Mouse (Mus musculus): ENCODE data around the gene Pcdh7.
A peak's percentile ranks its signal among the peaks of the same experiment; 100 is the strongest.
"Not testable (repeated sequence)": the region's sequence is repeated elsewhere in the genome, so short reads cannot be mapped to it uniquely, and the experiment has no call there.

Pcdh7 gene

DNA sequence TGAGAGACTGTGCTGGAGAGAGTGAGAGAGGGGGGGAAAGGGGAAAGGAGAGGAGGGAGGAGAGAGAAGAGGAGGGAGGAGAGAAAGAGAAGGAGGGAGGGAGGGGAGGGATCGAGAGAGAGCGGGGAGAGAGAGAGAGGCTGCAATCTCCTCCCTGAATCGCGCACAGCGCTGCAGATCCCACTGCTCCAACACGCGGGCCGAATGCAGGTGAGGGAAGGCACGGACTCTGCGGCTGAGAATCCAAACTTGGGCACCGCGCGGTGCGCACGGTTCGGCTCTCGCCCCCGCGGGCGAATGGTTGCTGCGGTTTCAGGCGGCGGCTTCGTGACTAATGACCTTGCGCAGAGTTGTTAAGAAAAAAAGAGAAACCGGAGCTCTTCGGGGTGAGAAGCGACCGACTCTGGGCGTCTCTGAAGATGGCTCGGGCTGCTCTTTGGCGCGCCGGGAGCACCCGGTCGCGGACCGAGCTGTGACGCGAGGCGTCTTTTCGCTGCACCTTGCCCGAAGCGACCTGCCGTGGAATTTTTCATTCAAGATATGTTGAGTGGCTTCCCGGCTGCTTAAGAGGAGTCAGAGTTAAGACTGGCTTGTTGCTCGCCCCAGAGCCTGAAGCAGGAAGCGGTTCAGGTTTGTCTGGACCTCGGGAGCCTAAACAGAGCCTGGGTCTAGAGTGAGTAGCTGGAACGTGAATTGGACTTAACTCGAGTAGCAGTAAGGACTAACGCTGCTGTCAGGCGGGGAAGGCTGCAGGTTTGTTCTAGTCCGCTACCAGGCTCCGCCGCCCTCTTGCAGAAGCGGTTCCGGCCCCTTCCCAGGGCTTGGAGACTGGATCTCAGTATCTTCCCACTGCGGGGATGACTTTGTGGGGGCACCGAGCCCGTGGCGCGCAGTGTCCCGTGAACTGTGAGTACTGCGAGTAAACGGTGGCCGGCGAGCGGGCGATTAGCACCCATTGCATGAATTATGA, at the start of gene Pcdh7:
Gene Pcdh7 (plus strand): TSS at position 62 of the 970 bp plus-strand sequence.
- DNase-seq = peak; percentile 13

DNA sequence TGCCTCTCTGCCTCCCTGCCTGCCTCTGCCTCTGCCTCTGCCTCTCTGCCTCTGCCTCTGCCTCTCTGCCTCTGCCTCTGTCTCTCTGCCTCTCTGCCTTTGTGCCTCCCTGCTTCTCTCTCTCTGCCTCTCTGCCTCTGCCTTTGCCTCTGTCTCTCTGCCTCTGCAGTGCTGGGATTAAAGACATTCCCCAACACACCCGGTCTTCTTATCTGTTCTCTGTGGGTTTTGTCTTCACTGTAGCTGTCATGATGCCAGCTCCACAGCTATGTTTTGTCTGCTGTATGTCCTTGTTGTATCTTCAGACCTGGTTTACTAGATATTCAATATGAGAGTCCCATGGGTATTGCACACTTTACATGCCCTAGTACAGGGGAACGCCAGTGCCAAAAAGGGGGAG, 40.8 kb upstream of the Pcdh7 start:
- not testable (repeated sequence) for DNase-seq

- no peak for DNase-seq
Observed at GRCm38 (mm10) chr5:57708396-57708795, 9.4 kb upstream of the Pcdh7 start.

DNA sequence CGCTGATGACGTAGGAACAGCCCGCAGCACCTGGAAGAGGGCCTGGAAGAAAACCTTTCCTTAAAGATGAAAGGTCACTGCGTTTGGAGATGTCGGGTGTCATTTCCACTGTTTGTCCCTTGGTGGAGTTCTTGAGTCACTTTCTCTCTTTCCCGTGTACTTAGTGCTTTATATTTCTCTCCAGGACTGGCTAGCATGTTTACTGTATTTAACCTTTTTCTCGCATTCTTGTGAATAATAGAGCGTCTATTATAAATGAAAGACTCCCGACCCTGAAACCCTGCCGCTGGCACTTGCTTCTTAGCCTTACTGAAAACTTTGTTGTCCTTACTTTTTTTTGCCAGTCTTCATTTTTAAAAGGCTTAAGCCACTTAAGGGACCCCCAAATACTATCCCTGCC, 3.8 kb upstream of the Pcdh7 start:
- DNase-seq = peak; percentile 58

DNA sequence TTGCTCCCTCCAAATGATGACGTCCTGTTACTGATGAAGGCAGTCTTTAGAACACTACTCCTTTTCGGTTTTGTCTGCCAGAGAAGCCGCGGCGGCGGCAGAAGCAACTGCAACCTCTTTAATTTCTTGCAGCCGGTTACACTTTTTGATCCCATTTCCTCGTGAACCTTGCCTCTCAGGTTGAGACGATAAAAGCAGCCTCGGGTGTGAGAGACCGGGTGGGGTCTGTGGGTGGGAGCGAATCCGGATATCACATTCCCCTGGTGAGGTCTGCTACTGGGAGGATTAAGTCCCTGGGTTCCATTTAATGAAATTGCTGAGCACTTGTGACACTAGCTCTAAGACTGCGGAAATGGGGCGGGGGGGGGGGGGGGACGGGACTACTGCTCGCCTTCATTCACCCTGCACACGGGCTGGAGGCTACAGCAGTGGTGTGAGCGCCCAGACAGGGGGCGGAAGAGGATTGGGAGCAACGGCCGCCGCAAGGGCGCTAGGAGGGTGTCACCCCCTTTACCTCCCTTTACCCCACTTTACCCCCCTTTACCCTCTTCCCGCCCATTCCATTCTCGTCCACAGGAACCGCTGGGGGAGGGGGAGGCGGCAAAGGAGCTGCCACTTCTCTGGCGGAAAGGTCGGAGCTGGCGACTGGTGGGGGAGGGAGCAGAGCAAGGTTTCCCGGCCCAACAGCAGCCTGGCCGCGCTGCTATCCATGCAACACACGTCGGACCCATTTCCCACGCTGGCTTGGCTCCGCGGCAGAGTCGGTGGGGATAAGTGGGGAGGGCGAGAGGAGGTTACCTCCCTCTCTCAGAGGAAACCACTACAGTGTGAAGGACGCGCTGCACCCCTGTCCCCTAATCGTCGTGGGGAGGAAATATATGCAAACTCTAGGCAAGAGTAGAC, 2.9 kb upstream of the Pcdh7 start:
- DNase-seq = peak; percentile 15

- DNase-seq = peak; percentile 40
Observed at GRCm38 (mm10) chr5:57715524-57716400, 2.0 kb upstream of the Pcdh7 start.

DNA sequence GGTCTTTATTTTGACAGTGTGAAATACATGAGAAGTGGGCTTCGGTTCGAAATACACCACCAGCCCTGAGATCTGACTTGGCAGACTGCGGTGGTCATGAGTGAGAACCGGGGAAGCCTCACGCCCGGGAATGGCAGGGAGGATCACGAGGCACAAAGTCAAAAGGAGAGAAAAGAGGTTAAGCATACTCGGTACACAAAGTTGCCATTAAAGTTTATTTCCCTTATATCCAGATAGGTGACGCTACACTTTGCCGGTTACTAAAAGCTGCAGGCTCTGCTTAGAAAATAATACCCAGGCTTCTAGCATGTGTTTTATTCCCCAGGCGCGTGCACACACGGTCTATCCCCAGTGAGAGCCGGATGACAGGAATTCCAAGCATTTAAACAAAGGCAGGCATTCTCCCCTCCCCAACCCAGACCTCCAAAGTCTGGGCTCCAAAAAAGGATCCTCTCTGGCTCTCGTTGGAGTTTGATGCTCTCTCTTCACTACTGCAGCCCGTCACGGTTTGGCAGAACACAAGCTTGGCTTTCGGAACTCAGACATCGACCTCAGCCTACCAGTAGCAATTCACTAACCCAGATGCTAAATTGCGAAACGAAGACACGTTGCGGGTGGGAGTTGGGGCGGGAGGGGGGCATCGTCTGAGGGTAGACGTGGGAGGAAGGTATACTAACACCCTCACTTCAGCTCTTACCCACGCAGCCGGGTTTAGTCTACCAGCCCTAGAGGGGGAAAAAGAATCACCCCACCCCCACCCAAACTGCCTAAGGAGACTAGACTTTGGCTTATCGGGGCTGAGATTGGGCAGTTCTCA, 1.1 kb upstream of the Pcdh7 start:
- DNase-seq = peak; percentile 12

- peak; percentile 26 for DNase-seq
Observed at GRCm38 (mm10) chr5:57717238-57717905, 395 bp upstream of the Pcdh7 start.

DNA sequence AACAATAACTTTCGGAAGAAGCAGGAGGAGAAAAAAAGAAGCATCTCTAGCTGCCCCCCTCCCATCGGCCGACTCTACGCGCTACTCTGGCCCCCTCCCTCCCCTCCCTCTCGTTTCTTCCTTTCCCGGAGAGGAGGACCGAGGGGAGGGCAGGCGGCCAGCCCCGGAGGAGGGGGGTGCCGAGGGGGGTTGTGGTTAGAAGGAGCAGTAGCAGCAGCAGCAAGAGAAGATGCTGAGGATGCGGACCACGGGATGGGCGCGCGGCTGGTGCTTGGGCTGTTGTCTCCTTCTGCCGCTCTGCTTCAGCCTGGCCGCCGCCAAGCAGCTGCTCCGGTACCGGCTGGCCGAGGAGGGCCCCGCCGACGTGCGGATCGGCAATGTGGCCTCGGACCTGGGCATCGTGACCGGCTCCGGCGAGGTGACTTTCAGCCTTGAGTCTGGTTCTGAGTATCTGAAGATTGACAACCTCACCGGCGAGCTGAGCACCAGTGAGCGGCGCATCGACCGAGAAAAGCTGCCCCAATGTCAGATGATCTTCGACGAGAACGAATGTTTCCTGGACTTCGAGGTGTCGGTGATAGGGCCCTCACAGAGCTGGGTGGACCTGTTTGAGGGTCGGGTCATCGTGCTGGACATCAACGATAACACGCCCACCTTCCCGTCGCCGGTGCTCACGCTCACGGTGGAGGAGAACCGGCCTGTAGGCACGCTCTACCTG, 1.3 kb downstream of the Pcdh7 start:
- DNase-seq = peak; percentile 4

DNA sequence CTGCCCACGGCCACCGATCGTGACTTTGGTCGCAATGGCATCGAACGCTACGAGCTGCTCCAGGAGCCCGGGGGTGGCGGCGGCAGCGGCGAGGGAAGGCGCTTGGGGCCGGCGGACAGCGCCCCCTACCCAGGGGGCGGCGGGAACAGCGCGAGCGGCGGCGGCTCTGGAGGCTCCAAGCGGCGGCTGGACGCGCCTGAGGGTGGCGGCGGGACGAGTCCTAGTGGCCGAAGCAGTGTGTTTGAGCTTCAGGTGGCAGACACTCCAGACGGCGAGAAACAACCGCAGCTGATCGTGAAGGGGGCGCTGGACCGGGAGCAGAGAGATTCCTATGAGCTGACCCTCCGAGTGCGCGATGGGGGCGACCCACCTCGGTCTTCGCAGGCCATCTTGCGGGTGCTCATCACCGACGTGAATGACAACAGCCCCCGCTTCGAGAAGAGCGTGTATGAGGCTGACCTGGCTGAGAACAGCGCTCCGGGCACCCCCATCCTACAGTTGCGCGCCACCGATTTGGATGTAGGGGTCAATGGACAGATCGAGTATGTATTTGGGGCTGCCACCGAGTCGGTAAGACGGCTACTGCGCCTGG, 1.9 kb downstream of the Pcdh7 start:
- DNase-seq = peak; percentile 20

DNA sequence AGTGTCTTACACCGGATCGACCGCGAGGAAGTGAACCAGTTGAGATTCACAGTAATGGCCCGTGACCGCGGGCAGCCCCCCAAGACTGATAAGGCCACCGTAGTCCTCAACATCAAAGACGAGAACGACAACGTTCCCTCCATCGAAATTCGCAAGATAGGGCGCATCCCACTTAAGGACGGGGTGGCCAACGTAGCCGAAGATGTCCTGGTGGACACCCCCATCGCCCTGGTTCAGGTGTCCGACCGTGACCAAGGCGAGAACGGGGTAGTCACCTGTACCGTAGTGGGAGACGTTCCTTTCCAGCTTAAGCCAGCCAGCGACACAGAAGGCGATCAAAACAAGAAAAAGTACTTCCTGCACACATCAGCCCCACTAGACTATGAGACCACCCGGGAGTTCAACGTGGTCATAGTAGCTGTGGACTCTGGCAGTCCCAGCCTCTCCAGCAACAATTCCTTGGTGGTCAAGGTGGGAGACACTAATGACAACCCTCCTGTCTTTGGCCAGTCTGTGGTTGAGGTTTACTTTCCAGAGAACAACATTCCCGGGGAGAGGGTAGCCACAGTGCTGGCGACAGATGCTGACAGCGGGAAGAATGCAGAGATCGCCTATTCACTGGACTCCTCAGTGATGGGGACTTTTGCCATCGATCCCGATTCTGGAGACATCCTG, 2.6 kb downstream of the Pcdh7 start:
- no peak for DNase-seq

GRCm38 (mm10) chr5:57721148-57721712, 3.5 kb downstream of the Pcdh7 start:
- no peak for DNase-seq

DNA sequence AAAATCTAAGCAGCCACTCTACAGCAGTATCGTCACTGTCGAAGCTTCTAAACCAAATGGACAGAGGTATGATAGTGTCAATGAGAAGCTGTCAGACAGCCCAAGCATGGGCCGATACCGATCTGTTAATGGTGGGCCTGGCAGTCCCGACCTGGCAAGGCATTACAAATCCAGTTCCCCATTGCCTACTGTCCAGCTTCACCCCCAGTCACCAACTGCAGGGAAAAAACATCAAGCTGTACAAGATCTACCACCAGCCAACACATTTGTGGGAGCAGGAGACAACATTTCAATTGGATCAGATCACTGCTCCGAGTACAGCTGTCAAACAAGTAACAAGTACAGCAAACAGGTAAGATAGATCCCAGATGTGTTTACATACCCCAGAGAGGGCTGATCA, 4.2 kb downstream of the Pcdh7 start:
- DNase-seq = no peak

DNA sequence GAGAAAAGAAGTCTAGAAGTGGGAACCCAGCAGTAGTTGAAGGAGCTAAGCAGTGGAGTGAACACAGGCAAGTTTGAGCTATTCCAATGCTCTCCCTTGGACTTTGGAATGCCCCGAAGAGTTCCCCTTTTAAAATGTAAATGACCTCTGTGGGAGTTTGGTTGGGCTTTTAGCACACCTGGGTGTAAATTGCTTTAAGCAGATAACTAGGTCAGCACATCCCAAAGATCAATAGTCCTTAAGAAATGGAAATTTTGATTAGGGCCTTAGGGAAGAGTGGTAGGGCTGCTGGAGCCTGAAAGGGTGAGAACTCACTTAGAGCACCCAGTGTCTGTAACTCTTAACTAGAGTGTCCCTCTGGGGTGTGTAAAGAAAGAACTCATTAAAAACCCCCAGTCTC, 15.7 kb downstream of the Pcdh7 start:
- no peak for DNase-seq

DNA sequence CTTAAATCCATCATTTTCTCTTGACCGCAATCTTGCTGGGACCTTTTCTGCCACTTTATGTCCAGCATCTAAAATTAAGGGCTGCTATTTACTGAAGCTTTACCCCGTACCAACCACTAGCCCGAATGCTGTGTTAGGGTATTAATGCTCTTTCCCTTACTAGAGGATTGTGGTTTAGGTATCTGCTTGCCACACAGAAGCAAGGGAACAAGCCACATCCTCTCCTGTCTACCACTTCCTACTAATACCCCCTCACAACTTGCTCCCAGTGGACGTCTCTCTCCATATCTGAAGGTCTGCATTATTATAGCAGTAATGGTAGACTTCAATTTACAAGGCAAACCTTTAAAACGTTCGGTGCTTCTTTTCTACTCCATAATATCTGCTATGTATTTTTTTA, 18.0 kb downstream of the Pcdh7 start:
- no peak for DNase-seq

DNA sequence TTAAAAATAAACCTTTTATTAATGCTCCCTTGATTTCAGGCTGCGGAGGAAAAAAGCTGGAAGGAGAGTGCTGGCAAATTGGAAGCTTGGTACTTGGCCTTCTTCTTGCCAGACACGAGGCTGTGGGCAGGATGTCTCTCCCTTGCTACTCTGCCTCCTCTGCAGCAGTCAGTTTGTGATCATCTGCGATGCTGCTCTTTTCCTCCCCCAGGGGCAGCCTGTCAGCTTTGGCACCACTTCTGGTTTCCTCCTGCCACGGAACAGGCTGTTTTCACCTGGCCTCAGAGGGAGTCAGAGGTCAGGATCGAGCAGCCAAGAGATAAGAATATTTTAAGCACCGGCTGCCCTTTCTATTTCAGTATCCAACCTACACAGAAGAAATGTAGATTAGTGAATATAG, 25.2 kb downstream of the Pcdh7 start:
- DNase-seq = no peak

DNA sequence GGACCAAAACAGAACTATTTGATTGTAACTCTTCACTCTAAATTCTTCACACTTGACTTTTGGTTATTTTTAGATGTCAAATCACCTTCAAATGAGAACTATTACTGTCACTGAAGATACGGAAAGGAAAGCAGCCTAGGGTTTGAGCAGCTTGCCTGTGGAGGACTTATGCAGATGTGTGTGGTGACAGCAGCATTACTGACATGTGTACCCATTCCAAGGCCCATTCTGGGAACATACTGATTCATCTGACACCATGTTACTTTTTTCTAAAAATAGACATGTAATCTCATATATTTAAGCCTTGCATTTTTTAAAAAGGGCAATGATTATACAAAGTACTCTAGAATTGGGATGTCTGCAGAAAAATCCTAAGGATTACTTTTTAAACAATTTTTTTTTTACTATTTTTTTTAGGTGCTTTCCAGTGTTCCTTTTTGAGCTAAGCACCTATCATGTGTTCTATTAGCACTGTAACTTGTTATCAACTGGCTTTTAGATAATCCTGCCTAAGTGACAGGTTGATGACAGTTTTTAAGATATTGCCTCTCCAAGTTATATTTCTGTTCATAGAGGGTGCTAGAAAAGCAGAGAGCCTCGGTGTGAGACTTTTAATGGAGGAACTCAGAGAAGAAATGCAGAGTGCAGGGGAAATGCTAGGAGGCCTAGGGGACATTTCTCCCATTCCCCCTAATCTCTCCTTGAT, 26.3 kb downstream of the Pcdh7 start:
- no peak for DNase-seq

DNA sequence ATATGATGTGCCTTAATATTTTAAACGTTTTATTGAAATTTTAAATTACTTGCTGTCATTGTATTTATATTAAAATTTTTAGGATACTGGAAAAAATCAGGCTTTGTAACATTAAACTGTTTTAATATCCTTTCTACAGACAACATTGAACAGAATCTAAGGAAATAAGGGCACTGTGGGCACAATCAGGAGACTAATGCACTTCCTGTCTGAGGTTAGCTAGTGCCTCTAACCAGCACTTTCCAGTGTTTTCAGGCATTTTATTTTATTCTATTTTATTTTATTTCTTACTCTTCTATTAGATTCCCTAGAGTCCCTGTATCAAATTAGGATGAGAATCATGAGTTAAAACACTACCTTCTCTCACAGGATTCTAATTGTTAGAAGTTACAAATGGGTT, 28.1 kb downstream of the Pcdh7 start:
- no peak for DNase-seq

Measured in kidney, adult 9 months (tissue).